Mouse (Mus musculus) adrenal gland, postnatal 4 days (tissue): ENCODE data around the gene Serpinf2. TPM values are rescaled to one million over a fixed set of nuclear protein-coding genes. Genes with fewer than 3 reads are reported as not detected.
"Not testable (repeated sequence)": the region's sequence is repeated elsewhere in the genome, so short reads cannot be mapped to it uniquely, and the experiment has no call there.

Source experiments
- DNase-seq, 2 experiments: peaks; one replicate each; pipeline ENCODE4 v3.0.0; 2021 to 2022; ENCODE audit warnings: low spot score in 2 of 2, mixed read lengths in 2 of 2
- total RNA-seq, 2 experiments: library from RNA; stranded (reverse); gene quantifications; 2 replicates each; pipeline ENCODE4 v1.2.3; 2021

The Serpinf2 gene
- total RNA-seq, 2 experiments from 2014 or later: 12.4 to 127 TPM

- peak in 1 of 2 experiments; percentile 80 for DNase-seq
Measured at GRCm38 (mm10) chr11:75460103-75460843, 20.9 kb upstream of the Serpinf2 start.

GRCm38 (mm10) chr11:75459751-75460102, 20.3 kb upstream of the Serpinf2 start:
- no peak for DNase-seq

- no peak for DNase-seq
Measured at GRCm38 (mm10) chr11:75459141-75459711, 19.8 kb upstream of the Serpinf2 start.

- no peak for DNase-seq
Measured at GRCm38 (mm10) chr11:75458628-75459041, 19.2 kb upstream of the Serpinf2 start.

- no peak for DNase-seq
Measured at GRCm38 (mm10) chr11:75458169-75458568, 18.8 kb upstream of the Serpinf2 start.

GRCm38 (mm10) chr11:75456440-75456871, 17.1 kb upstream of the Serpinf2 start:
- no peak for DNase-seq

- DNase-seq: not testable (repeated sequence)
Measured at GRCm38 (mm10) chr11:75455971-75456370, 16.6 kb upstream of the Serpinf2 start.

GRCm38 (mm10) chr11:75455041-75455736, 15.8 kb upstream of the Serpinf2 start:
- no peak for DNase-seq

- peak in 1 of 2 experiments; percentile 73 for DNase-seq
Measured at GRCm38 (mm10) chr11:75453991-75454930, 14.9 kb upstream of the Serpinf2 start, which contains the start of gene Wdr81. Wdr81 (minus strand) TSS chr11:75454717.

- DNase-seq: no peak
Measured at GRCm38 (mm10) chr11:75452812-75453557, 13.6 kb upstream of the Serpinf2 start.

GRCm38 (mm10) chr11:75452081-75452480, 12.7 kb upstream of the Serpinf2 start:
- no peak for DNase-seq

- DNase-seq: no peak
Measured at GRCm38 (mm10) chr11:75450936-75451335, 11.5 kb upstream of the Serpinf2 start.

GRCm38 (mm10) chr11:75450304-75450908, 11.0 kb upstream of the Serpinf2 start:
- no peak for DNase-seq

GRCm38 (mm10) chr11:75449695-75450094, 10.3 kb upstream of the Serpinf2 start:
- DNase-seq: no peak

- DNase-seq: no peak
Measured at GRCm38 (mm10) chr11:75448575-75448974, 9.2 kb upstream of the Serpinf2 start.

GRCm38 (mm10) chr11:75443711-75444110, 4.3 kb upstream of the Serpinf2 start:
- no peak for DNase-seq

GRCm38 (mm10) chr11:75441601-75442000, 2.2 kb upstream of the Serpinf2 start:
- DNase-seq: no peak

GRCm38 (mm10) chr11:75441034-75441433, 1.6 kb upstream of the Serpinf2 start:
- DNase-seq: no peak

GRCm38 (mm10) chr11:75439951-75440350, 560 bp upstream of the Serpinf2 start:
- no peak for DNase-seq

- DNase-seq: no peak
Measured at GRCm38 (mm10) chr11:75438804-75439203, 587 bp downstream of the Serpinf2 start.
